Mouse (Mus musculus) stomach, postnatal 0 days (tissue): Measurements from ENCODE around the gene Prkca.

ENCODE experiments used
- CTCF ChIP-seq: IDR thresholded peaks from 2 replicates; pipeline ENCODE4 v1.5.1; 2016; ENCODE audit warnings: antibody characterized with exemption, low read depth, mild to moderate bottlenecking, moderate library complexity
- EP300 ChIP-seq: optimal IDR thresholded peaks from 2 replicates; pipeline ENCODE3; 2016; ENCODE audit warnings: antibody characterized with exemption

DNA sequence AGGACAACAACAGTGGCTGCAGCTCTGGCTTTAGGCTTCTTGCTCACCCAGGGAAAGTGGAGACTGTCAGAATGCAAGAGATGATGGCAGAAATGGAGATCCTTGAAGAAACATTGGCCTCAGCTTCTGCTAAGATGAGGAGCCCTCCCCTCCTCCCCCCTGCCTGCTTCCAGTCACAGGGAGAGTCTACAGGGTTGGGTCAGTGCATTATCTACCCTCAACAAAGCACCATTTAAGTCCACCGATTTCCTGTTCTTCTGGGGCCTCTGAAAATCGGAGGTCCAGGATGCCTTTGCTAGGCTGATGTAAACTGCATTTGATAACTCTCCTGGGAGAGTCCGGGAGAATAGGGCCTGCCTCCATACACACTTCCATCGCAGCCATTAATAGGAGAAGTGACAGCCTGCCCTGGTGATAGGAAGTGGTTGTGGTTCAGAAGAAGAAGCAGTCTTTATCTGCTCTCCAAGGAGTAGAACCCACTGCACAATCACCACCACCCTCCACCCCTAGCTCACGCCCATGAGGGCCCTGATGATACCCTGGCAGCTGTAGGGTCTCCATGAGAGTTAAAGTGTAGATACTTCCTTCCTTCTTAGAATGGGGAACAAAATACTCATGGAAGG lies 108.5 kb downstream of the Prkca start:
- TF ChIP-seq CTCF: no peak
- TF ChIP-seq EP300: no peak
